Mouse (Mus musculus) liver, postnatal 0 days (tissue): ENCODE results near the gene Plet1. TPM values are rescaled to one million over a fixed set of nuclear protein-coding genes. Genes with fewer than 3 reads are reported as not detected.

Experiments used
- ATAC-seq: fragments of 200-750 bp; cut with Nextera tagmentation; 2 replicates; pipeline ENCODE4 v1.8.0; 2017; ENCODE audit warnings: mild to moderate bottlenecking, moderate library complexity
- DNase-seq: peaks from one replicate; pipeline ENCODE4 v3.0.0-alpha.2; 2016
- H3K27ac ChIP-seq: fragments of 300-500 bp; sonication (generic); 2 replicates; pipeline ENCODE4 v1.5.1; 2014; ENCODE audit warnings: antibody characterized with exemption, moderate library complexity, mild to moderate bottlenecking, low read depth
- H3K27me3 ChIP-seq: fragments of 300-500 bp; sonication (generic); 2 replicates; pipeline ENCODE4 v1.6.1; 2014; ENCODE audit warnings: low read length, control low read depth, mixed read lengths; ENCODE audit not compliant: insufficient read depth
- H3K36me3 ChIP-seq: fragments of 300-500 bp; sonication (generic); replicated peaks from 2 replicates; pipeline ENCODE4 v1.6.1; 2014; ENCODE audit warnings: mild to moderate bottlenecking, control low read depth, low read length, moderate library complexity, mixed read lengths; ENCODE audit not compliant: insufficient read depth
- H3K4me1 ChIP-seq: fragments of 300-500 bp; sonication (generic); 2 replicates; pipeline ENCODE4 v1.6.1; 2014; ENCODE audit warnings: antibody characterized with exemption, mild to moderate bottlenecking, control low read depth; ENCODE audit not compliant: insufficient read depth
- H3K4me2 ChIP-seq: fragments of 300-500 bp; sonication (generic); 2 replicates; pipeline ENCODE4 v1.6.1; 2014; ENCODE audit warnings: low read depth, mild to moderate bottlenecking, low read length, moderate library complexity, mixed read lengths
- H3K4me3 ChIP-seq: fragments of 300-500 bp; sonication (generic); 2 replicates; pipeline ENCODE4 v1.5.1; 2014; ENCODE audit warnings: low read depth, low read length
- H3K9ac ChIP-seq: fragments of 300-500 bp; sonication (generic); replicated peaks from 2 replicates; pipeline ENCODE4 v1.6.1; 2014; ENCODE audit warnings: mild to moderate bottlenecking, moderate library complexity
- H3K9me3 ChIP-seq: fragments of 300-500 bp; sonication (generic); 2 replicates; pipeline ENCODE4 v1.6.1; 2016; ENCODE audit warnings: mild to moderate bottlenecking, control low read depth, low read length, mixed read lengths
- CTCF ChIP-seq: sonication (generic); IDR thresholded peaks from 2 replicates; pipeline ENCODE4 v1.5.1; 2016; ENCODE audit warnings: antibody characterized with exemption, low read depth
- EP300 ChIP-seq: IDR thresholded peaks from 2 replicates; pipeline ENCODE4 v1.6.1; 2016; ENCODE audit warnings: antibody characterized with exemption, low read depth, mild to moderate bottlenecking
- WGBS: fragments of 180-500 bp; shearing (Covaris S2); extraction: QIAGEN DNeasy Blood & Tissue Kit; methylation state at CpG from one replicate; pipeline ENCODE4 v1.1.7; 2014; ENCODE audit not compliant: insufficient replicate concordance; 5-methylcytosine and 5-hydroxymethylcytosine counted together
- polyA plus RNA-seq: library from polyadenylated mRNA; unstranded; fragments of >200 nt; fragmentation: Nextera tagmentation; extraction: Ambion mirVana; gene quantifications from 2 replicates; pipeline ENCODE4 v1.2.1, GENCODE M21; 2015

The Plet1 gene
- polyA plus RNA-seq, 1 experiment from 2014 or later, result 1.0 TPM

GRCm38 (mm10) chr9:50522574-50522973 is 28.2 kb downstream of the Plet1 start:
- no peak for ATAC-seq
- Histone ChIP-seq H3K27ac (no peak overlapping the region), H3K4me2 (no peak overlapping the region), H3K27me3 (no peaks in the 10 kb centered on the region), H3K9me3 (no peaks in the 10 kb centered on the region), H3K36me3 (peaks cover 24% of the 10 kb centered on the region), H3K4me3 (no peak overlapping the region), H3K9ac (no peak overlapping the region), H3K4me1 (peaks cover 2% of the 10 kb centered on the region; the same call in 1 of the 2 replicates)
- WGBS, result 65% methylated on average over 5 of the region's 5 CpGs
- no peak for DNase-seq
- TF ChIP-seq CTCF, result no peak
- no peak for TF ChIP-seq EP300

GRCm38 (mm10) chr9:50524936-50525335 is 30.6 kb downstream of the Plet1 start:
- H3K4me1 ChIP-seq, result peaks cover 7% of the 10 kb centered on the region; the same call in 1 of the 2 replicates
- no peak for ATAC-seq
- H3K36me3 ChIP-seq, result peaks cover 24% of the 10 kb centered on the region
- H3K27ac ChIP-seq, result peak overlapping the region; percentile 18; the same call in 1 of the 2 replicates
- no peak overlapping the region for H3K4me3 ChIP-seq
- no peak for DNase-seq
- H3K4me2 ChIP-seq, result no peak overlapping the region
- WGBS, result 67% methylated on average over 5 of the region's 5 CpGs
- TF ChIP-seq CTCF (no peak), EP300 (no peak)
- no peaks in the 10 kb centered on the region for H3K27me3 ChIP-seq
- H3K9me3 ChIP-seq, result no peaks in the 10 kb centered on the region
- H3K9ac ChIP-seq, result no peak overlapping the region

- Histone ChIP-seq H3K4me2 (no peak overlapping the region), H3K4me3 (no peak overlapping the region), H3K27ac (peak overlapping the region; percentile 18; the same call in 1 of the 2 replicates), H3K4me1 (peaks cover 7% of the 10 kb centered on the region; the same call in 1 of the 2 replicates), H3K27me3 (no peaks in the 10 kb centered on the region), H3K9me3 (no peaks in the 10 kb centered on the region), H3K36me3 (peaks cover 24% of the 10 kb centered on the region), H3K9ac (no peak overlapping the region)
- WGBS, result 67% methylated on average over 5 of the region's 5 CpGs
- TF ChIP-seq CTCF, result no peak
- TF ChIP-seq EP300, result no peak
- DNase-seq, result no peak
- ATAC-seq, result no peak
Measured at GRCm38 (mm10) chr9:50525585-50525984, 31.3 kb downstream of the Plet1 start.

- Histone ChIP-seq H3K9ac (peak overlapping the region; percentile 71), H3K36me3 (peaks cover 11% of the 10 kb centered on the region; the same call in 1 of the 2 replicates), H3K4me1 (peaks cover 7% of the 10 kb centered on the region; the same call in 1 of the 2 replicates), H3K4me2 (peak overlapping the region; percentile 90), H3K27ac (peak overlapping the region; percentile 76; the same call in 1 of the 2 replicates), H3K27me3 (no peaks in the 10 kb centered on the region), H3K9me3 (no peaks in the 10 kb centered on the region), H3K4me3 (peak overlapping the region; percentile 70)
- peak; percentile 20 for ATAC-seq
- TF ChIP-seq CTCF (no peak), EP300 (no peak)
- 27% methylated on average over 7 of the region's 7 CpGs for WGBS
- DNase-seq, result no peak
Measured at GRCm38 (mm10) chr9:50527860-50528259, 33.5 kb downstream of the Plet1 start.

- ATAC-seq, result peak; percentile 99
- peak within 1 kb of the TSS; percentile 70 for H3K4me3 ChIP-seq
- H3K4me2 ChIP-seq, result peak within 1 kb of the TSS; percentile 90
- H3K36me3 ChIP-seq, result peaks cover 11% of the 10 kb centered on the region; the same call in 1 of the 2 replicates
- H3K9ac ChIP-seq, result peak within 1 kb of the TSS; percentile 71
- TF ChIP-seq CTCF, result peak; percentile 94
- no peak for TF ChIP-seq EP300
- no peaks in the 10 kb centered on the region for H3K27me3 ChIP-seq
- no peaks in the 10 kb centered on the region for H3K9me3 ChIP-seq
- peaks cover 11% of the 10 kb centered on the region; the same call in 1 of the 2 replicates for H3K4me1 ChIP-seq
- peak; percentile 99 for DNase-seq
- WGBS, result 1% methylated on average over 54 of the region's 54 CpGs
- peak within 1 kb of the TSS; percentile 76 for H3K27ac ChIP-seq
Measured at GRCm38 (mm10) chr9:50528293-50528892, 34.1 kb downstream of the Plet1 start, which contains the start of gene Pts. Gene Pts (minus strand): TSS chr9:50528724.

- H3K9me3 ChIP-seq, result no peaks in the 10 kb centered on the region
- 24% methylated on average over 2 of the region's 2 CpGs for WGBS
- no peak overlapping the region for H3K4me2 ChIP-seq
- no peak for ATAC-seq
- H3K36me3 ChIP-seq, result no peaks in the 10 kb centered on the region
- no peak overlapping the region for H3K9ac ChIP-seq
- TF ChIP-seq EP300, result no peak
- peak; percentile 60 for TF ChIP-seq CTCF
- H3K4me1 ChIP-seq, result peaks cover 12% of the 10 kb centered on the region; the same call in 1 of the 2 replicates
- H3K27ac ChIP-seq, result no peak overlapping the region
- no peak overlapping the region for H3K4me3 ChIP-seq
- DNase-seq, result no peak
- no peaks in the 10 kb centered on the region for H3K27me3 ChIP-seq
Measured at GRCm38 (mm10) chr9:50530890-50531289, 36.6 kb downstream of the Plet1 start.
